Mouse (Mus musculus): ENCODE measurements around the gene Cab39l. TPM values are rescaled to one million over a fixed set of nuclear protein-coding genes. Genes with fewer than 3 reads are reported as not detected.

The Cab39l gene
- polyA plus RNA-seq, 1 experiment from 2014 or later: 31.1 TPM

- Histone ChIP-seq H3K9me3 (replicated peaks; ENCODE audit: control insufficient read depth, low read length) (no peaks in the 10 kb centered on the region), H3K27me3 (ENCODE audit: control insufficient read depth, insufficient read depth, low read length) (no peaks in the 10 kb centered on the region), H3K4me2 (no peak overlapping the region), H3K9ac (ENCODE audit: low read depth, low read length) (no peak overlapping the region), H3K4me1 (ENCODE audit: control insufficient read depth, insufficient read depth, low read length) (no peaks in the 10 kb centered on the region; the same call in 1 of the 2 replicates), H3K4me3 (ENCODE audit: low read depth, low read length) (no peak overlapping the region), H3K36me3 (ENCODE audit: control insufficient read depth, insufficient read depth, low read length) (no peaks in the 10 kb centered on the region), H3K27ac (ENCODE audit: low read depth, low read length) (no peak overlapping the region)
- ATAC-seq (replicated peaks; ENCODE audit: insufficient number of reproducible peaks, low FRiP score, low TSS enrichment): no peak
- 84% methylated on average over 7 of the region's 7 CpGs for WGBS (ENCODE audit: insufficient replicate concordance)
Observed at GRCm38 (mm10) chr14:59546162-59546880, 105.5 kb downstream of the Cab39l start.

- no peak for ATAC-seq (replicated peaks; ENCODE audit: insufficient number of reproducible peaks, low FRiP score, low TSS enrichment)
- 63% methylated on average over 5 of the region's 5 CpGs for WGBS (ENCODE audit: insufficient replicate concordance)
- Histone ChIP-seq H3K27ac (ENCODE audit: low read depth, low read length) (no peak overlapping the region), H3K27me3 (ENCODE audit: control insufficient read depth, insufficient read depth, low read length) (no peaks in the 10 kb centered on the region), H3K9me3 (replicated peaks; ENCODE audit: control insufficient read depth, low read length) (no peaks in the 10 kb centered on the region), H3K4me3 (ENCODE audit: low read depth, low read length) (no peak overlapping the region), H3K9ac (ENCODE audit: low read depth, low read length) (no peak overlapping the region), H3K4me1 (ENCODE audit: control insufficient read depth, insufficient read depth, low read length) (peaks cover 4% of the 10 kb centered on the region), H3K4me2 (no peak overlapping the region), H3K36me3 (ENCODE audit: control insufficient read depth, insufficient read depth, low read length) (no peaks in the 10 kb centered on the region)
Observed at GRCm38 (mm10) chr14:59547530-59547929, 106.8 kb downstream of the Cab39l start.

- Histone ChIP-seq H3K9ac (ENCODE audit: low read depth, low read length) (no peak overlapping the region), H3K27ac (ENCODE audit: low read depth, low read length) (no peak overlapping the region), H3K4me1 (ENCODE audit: control insufficient read depth, insufficient read depth, low read length) (peaks cover 4% of the 10 kb centered on the region), H3K27me3 (ENCODE audit: control insufficient read depth, insufficient read depth, low read length) (no peaks in the 10 kb centered on the region), H3K4me3 (ENCODE audit: low read depth, low read length) (no peak overlapping the region), H3K9me3 (replicated peaks; ENCODE audit: control insufficient read depth, low read length) (no peaks in the 10 kb centered on the region), H3K36me3 (ENCODE audit: control insufficient read depth, insufficient read depth, low read length) (no peaks in the 10 kb centered on the region), H3K4me2 (no peak overlapping the region)
- 69% methylated on average over 2 of the region's 2 CpGs for WGBS (ENCODE audit: insufficient replicate concordance)
- no peak for ATAC-seq (replicated peaks; ENCODE audit: insufficient number of reproducible peaks, low FRiP score, low TSS enrichment)
Observed at GRCm38 (mm10) chr14:59548532-59548931, 107.8 kb downstream of the Cab39l start.

- Histone ChIP-seq H3K4me2 (no peak overlapping the region), H3K4me3 (ENCODE audit: low read depth, low read length) (no peak overlapping the region), H3K36me3 (ENCODE audit: control insufficient read depth, insufficient read depth, low read length) (no peaks in the 10 kb centered on the region), H3K27ac (ENCODE audit: low read depth, low read length) (no peak overlapping the region), H3K9ac (ENCODE audit: low read depth, low read length) (no peak overlapping the region), H3K27me3 (ENCODE audit: control insufficient read depth, insufficient read depth, low read length) (no peaks in the 10 kb centered on the region), H3K9me3 (replicated peaks; ENCODE audit: control insufficient read depth, low read length) (no peaks in the 10 kb centered on the region), H3K4me1 (ENCODE audit: control insufficient read depth, insufficient read depth, low read length) (peaks cover 4% of the 10 kb centered on the region)
- 72% methylated on average over 6 of the region's 6 CpGs for WGBS (ENCODE audit: insufficient replicate concordance)
- ATAC-seq (replicated peaks; ENCODE audit: insufficient number of reproducible peaks, low FRiP score, low TSS enrichment): no peak
Observed at GRCm38 (mm10) chr14:59549106-59549505, 108.3 kb downstream of the Cab39l start.

- ATAC-seq (replicated peaks; ENCODE audit: insufficient number of reproducible peaks, low FRiP score, low TSS enrichment): no peak
- 88% methylated on average over 2 of the region's 2 CpGs for WGBS (ENCODE audit: insufficient replicate concordance)
Observed at GRCm38 (mm10) chr14:59550841-59551240, 110.1 kb downstream of the Cab39l start.

GRCm38 (mm10) chr14:59551956-59552355, 111.2 kb downstream of the Cab39l start:
- H3K4me2 ChIP-seq: no peak overlapping the region
- H3K9ac ChIP-seq (ENCODE audit: low read depth, low read length): no peak overlapping the region
- no peaks in the 10 kb centered on the region for H3K9me3 ChIP-seq (replicated peaks; ENCODE audit: control insufficient read depth, low read length)
- H3K4me1 ChIP-seq (ENCODE audit: control insufficient read depth, insufficient read depth, low read length): peaks cover 4% of the 10 kb centered on the region
- no peaks in the 10 kb centered on the region for H3K27me3 ChIP-seq (ENCODE audit: control insufficient read depth, insufficient read depth, low read length)
- no peaks in the 10 kb centered on the region for H3K36me3 ChIP-seq (ENCODE audit: control insufficient read depth, insufficient read depth, low read length)
- no peak for ATAC-seq (replicated peaks; ENCODE audit: insufficient number of reproducible peaks, low FRiP score, low TSS enrichment)
- H3K4me3 ChIP-seq (ENCODE audit: low read depth, low read length): no peak overlapping the region
- H3K27ac ChIP-seq (ENCODE audit: low read depth, low read length): no peak overlapping the region
- WGBS (ENCODE audit: insufficient replicate concordance): 51% methylated on average over 8 of the region's 8 CpGs

More at GRCm38 (mm10) chr14:59550841-59551240, 110.1 kb downstream of the Cab39l start:
- Histone ChIP-seq H3K27me3 (ENCODE audit: control insufficient read depth, insufficient read depth, low read length) (no peaks in the 10 kb centered on the region), H3K4me2 (no peak overlapping the region), H3K27ac (ENCODE audit: low read depth, low read length) (no peak overlapping the region), H3K4me1 (ENCODE audit: control insufficient read depth, insufficient read depth, low read length) (peaks cover 4% of the 10 kb centered on the region), H3K36me3 (ENCODE audit: control insufficient read depth, insufficient read depth, low read length) (no peaks in the 10 kb centered on the region), H3K9ac (ENCODE audit: low read depth, low read length) (no peak overlapping the region), H3K9me3 (replicated peaks; ENCODE audit: control insufficient read depth, low read length) (no peaks in the 10 kb centered on the region), H3K4me3 (ENCODE audit: low read depth, low read length) (no peak overlapping the region)

- Histone ChIP-seq H3K4me3 (ENCODE audit: low read depth, low read length) (no peak overlapping the region), H3K9ac (ENCODE audit: low read depth, low read length) (no peak overlapping the region), H3K27ac (ENCODE audit: low read depth, low read length) (no peak overlapping the region), H3K4me2 (no peak overlapping the region), H3K27me3 (ENCODE audit: control insufficient read depth, insufficient read depth, low read length) (no peaks in the 10 kb centered on the region), H3K36me3 (ENCODE audit: control insufficient read depth, insufficient read depth, low read length) (no peaks in the 10 kb centered on the region), H3K4me1 (ENCODE audit: control insufficient read depth, insufficient read depth, low read length) (peaks cover 4% of the 10 kb centered on the region), H3K9me3 (replicated peaks; ENCODE audit: control insufficient read depth, low read length) (no peaks in the 10 kb centered on the region)
- WGBS (ENCODE audit: insufficient replicate concordance): 65% methylated on average over 5 of the region's 5 CpGs
- no peak for ATAC-seq (replicated peaks; ENCODE audit: insufficient number of reproducible peaks, low FRiP score, low TSS enrichment)
Observed at GRCm38 (mm10) chr14:59554025-59554424, 113.3 kb downstream of the Cab39l start.

GRCm38 (mm10) chr14:59555018-59555417, 114.2 kb downstream of the Cab39l start:
- Histone ChIP-seq H3K27ac (ENCODE audit: low read depth, low read length) (no peak overlapping the region), H3K4me3 (ENCODE audit: low read depth, low read length) (no peak overlapping the region)
- no peak for ATAC-seq (replicated peaks; ENCODE audit: insufficient number of reproducible peaks, low FRiP score, low TSS enrichment)

More at GRCm38 (mm10) chr14:59555018-59555417, 114.2 kb downstream of the Cab39l start:
- H3K36me3 ChIP-seq (ENCODE audit: control insufficient read depth, insufficient read depth, low read length): no peaks in the 10 kb centered on the region
- H3K9me3 ChIP-seq (replicated peaks; ENCODE audit: control insufficient read depth, low read length): no peaks in the 10 kb centered on the region
- 55% methylated on average over 8 of the region's 8 CpGs for WGBS (ENCODE audit: insufficient replicate concordance)
- no peak overlapping the region for H3K9ac ChIP-seq (ENCODE audit: low read depth, low read length)
- H3K27me3 ChIP-seq (ENCODE audit: control insufficient read depth, insufficient read depth, low read length): no peaks in the 10 kb centered on the region
- H3K4me2 ChIP-seq: no peak overlapping the region
- peaks cover 4% of the 10 kb centered on the region for H3K4me1 ChIP-seq (ENCODE audit: control insufficient read depth, insufficient read depth, low read length)

Measured in heart, embryonic 11.5 days (tissue).